Mouse (Mus musculus): ENCODE results near the gene Lnx2.

Lnx2 gene

DNA sequence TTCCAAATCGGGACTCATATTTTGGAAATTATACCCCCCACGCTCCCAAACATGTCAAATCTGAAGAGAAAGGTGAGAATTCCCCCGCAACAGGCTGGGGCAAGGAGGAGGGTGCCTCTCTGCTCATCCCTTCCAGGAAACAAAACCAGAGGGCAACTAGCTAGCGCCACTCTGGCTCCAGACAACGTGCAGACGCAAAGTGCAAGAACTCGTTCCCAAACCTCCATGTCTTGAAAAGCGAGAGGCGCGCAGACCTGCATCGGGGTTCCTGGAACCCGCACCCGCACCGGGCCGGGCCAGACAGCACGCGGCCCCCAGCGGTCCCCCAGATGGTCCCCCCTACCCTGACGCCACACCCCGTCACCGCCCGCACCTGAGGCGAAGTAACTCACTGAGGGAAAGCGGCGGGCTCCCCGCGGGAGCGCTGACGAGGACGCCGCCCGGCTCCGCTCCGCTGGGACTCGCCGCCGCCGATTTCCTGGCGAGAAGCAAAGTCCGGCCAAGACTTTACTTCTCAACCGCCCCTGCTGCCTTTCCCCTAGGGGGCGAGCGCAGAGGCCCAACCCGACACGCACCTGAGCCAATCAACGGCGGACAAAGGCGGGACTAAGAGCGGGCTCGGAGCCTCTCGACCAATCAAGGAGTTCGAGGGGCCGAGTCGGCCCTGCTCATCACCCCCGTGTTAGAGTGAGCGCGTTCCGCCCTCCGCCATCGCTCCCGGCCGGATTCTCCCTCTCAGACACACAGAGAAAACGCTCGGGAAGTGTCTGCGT is at the start of gene Lnx2:
TSS of gene Lnx2 (minus strand) at position 561 of the 773 bp plus-strand sequence.
- DNase-seq (ENCODE audit: low read depth, low spot score), result peak; percentile 98

DNA sequence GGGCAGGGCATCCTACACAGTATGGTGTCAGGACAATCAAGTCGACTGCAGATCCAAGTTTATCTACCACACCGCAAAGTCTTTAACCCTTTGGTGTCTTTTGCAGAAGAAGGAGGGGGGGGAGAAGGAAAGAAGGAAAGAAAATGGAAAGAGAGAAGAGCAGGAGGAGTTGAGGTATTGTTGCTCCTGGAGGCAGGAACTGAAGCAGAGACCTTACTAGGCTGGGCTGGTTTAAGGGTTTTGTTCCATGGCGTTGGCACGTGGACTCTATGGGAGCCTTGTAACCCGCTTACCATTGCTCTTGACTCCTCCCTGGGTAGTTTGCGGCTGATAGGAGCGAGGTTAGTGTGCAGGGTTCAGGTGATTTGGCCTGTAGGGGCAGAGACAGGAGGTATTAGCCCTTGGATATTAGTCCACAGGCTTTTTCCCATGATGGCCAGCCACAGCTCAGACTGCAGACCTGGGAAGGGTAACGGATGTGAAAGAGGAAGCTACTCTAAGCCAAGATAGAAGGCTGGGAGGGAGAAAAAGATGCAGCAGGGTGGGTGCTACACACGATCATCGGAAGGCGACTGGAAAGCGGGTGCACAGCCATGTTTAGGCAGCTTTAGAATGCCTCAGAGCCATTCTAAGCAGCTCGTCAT is 49.3 kb upstream of the Lnx2 start:
- no peak for DNase-seq (ENCODE audit: low read depth, low spot score)

DNA sequence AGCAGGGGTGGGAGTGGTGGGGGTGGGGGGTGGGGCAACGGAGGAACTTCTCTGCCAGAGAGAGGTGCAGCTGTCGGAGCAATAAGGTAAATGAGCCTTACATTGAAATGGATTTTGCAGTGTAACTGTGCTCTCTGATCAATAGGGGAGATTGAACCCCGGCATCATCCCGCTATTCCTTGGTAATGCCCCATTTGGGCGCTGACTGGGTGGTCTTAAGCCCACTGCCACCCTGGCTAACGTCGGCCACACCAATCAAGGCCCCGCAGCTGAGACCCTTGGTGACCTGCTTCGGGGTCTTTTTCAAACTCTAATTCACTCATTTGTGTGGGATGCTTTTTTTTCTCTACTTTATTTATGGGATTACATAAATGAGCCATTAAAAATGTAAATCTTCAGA is 48.4 kb upstream of the Lnx2 start:
- no peak for DNase-seq (ENCODE audit: low read depth, low spot score)

DNA sequence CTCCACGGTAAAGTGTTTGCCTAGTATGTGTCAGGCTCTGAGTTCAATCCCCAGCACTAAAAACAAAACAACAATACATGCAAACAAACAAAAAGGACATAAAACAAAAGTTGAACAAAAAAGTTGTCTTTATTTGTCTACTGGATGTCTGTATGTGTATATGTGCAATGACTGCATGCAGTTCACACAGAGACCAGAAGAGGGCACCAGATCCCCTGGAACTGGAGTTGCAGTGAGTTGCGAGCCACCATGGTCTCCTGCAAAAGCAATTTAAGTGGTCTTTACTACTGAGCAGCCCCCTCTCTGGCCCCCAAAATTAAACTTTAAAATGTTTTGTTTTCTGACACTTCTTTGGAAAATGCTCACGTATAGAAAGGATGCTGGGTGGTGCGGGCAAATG is 44.8 kb upstream of the Lnx2 start:
- DNase-seq (ENCODE audit: low read depth, low spot score), result no peak

DNA sequence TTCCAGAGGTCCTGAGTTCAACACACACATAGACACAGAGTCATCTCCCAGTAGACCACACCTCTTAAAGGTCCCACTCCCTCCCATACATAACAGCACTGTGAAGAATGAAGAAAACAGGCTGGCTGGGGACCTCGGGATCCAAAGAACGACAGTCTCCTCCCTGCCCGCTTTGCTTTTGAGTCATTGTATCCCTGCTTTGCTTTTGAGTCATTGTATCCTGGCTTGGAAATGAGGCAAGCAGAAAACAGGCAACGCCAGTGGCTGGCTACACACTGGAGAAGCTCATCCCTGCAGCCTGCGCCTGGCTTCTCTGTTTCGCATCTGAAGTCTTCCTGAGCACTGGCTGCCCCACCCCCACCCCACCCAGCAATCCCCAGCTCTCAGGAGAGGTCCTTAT is 40.6 kb upstream of the Lnx2 start:
- DNase-seq (ENCODE audit: low read depth, low spot score), result no peak

DNA sequence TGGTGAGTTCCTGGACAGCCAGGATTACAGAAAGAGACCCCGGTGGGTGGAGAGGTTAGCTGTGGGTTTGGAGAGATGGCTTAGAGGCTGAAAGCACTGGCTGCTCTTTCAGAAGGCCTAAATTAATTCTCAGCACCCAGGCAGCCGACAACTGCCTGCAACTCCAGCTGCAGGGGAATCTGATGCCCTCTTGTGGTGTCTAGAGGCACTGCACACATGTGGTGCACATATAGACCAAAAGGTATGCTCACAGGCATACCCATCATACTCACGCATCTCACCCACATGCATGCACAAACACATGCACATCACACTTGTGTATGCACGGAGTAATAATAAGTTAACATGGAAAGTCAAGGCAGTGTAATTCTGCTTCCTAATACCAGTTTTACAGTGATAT is 39.2 kb upstream of the Lnx2 start:
- DNase-seq (ENCODE audit: low read depth, low spot score), result no peak

DNA sequence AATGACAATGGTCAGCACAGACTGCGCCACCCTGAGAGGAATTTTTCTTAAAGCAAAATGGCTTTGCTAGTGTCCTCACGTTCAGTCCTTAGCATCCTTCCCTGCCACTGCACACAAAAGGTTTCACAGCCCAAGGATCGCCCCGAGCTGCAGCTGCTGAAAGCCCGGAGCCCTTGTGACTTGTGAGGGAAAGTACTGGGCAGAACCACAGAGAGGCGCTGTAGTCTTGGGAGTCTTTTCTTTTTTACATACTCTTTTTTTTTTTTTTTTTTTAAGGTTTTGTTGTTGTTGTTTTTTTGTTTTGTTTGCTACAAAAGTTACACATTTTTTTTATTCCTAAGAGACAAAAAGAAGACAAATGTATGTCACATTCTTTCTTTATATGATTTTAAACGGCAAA is 38.4 kb upstream of the Lnx2 start:
- no peak for DNase-seq (ENCODE audit: low read depth, low spot score)

DNA sequence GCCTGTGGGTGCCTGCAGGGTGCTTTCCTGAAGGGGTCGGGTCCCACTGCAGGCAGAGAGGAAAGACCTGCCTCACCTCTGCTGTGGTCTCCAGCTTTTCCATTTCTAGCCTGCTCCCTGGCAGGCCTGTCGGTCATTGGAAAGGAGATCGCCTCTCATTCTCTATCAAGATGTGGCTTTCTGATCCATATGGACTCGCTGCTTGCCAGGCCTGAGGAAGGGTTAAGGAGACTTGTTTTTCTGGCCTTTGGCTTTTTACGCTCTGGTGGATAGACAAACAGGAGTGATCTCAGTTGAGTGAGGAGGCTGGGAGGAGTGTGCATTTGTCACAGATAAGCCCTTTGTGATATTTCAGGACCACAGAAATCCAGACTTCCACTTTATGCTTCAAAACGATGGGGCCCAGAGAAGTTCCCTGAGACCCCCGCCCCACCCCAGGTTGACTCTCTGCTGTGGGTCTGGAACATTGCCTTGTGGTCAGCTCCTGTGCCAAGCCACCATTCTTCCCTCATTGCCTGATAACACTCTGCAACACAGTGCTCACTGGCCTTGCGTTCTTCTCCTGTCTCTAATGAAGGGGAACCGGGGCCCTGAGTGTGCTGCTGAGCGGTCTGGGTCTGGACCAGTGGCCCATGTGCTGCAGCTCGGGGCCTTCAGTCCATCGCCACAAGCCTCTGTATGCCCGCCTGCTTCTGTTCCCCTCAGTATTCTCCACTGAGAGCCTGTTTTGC is 32.6 kb upstream of the Lnx2 start:
- DNase-seq (ENCODE audit: low read depth, low spot score), result no peak

DNA sequence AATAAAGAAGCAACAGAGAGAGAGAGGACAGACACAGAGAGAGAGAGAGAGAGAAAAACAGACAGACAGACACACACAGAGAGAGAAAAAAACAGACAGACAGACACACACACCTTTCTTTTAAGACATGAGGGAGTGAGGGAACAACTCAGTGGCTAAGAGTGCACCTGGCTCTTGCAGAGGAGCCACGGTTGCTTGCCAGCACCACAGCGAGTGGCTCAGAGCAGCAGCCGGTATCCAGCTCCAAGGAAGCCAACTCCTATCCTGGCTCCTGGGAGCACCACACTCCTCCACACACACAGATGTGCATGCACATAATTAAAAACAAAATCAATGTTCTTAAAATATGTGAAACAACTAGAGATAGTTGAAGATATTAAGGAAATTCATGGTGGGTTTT is 30.9 kb upstream of the Lnx2 start:
- no peak for DNase-seq (ENCODE audit: low read depth, low spot score)

DNA sequence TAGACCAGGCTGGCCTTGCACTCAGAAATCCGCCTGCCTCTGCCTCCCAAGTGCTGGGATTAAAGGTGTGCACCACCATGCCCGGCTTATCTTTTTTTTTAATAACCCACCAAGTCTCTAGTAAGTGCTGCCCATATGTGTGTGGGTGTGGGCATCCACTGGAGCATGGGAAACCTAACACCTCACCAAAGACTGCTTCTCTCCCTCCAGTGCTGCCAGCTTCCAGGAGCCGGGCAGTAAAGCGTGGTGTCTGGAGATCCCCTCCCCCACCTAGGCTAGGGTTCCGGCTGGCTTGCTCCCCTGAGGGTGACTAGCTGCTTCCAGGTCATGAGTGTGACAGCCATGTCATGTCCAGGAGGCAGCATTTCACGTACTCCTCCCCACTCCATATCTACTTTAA is 25.9 kb upstream of the Lnx2 start:
- no peak for DNase-seq (ENCODE audit: low read depth, low spot score)

DNA sequence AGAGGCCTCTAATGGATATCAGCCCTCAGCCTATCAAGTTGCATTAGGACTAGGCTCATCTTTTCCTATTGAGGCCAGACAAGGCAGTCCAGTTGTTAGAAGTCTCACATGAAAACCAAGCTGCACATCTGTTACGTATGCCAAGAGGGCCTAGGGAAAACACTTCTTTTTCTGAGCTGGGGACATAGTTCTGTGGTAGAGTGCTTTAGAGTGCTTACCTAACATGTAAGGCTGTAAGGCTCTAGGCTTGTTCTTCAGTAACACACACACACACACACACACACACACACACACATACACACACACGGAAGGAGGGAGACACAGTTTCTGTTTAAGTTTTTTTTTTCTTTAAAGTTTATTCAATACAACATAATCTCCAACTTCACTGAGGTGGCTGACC is 23.8 kb upstream of the Lnx2 start:
- DNase-seq (ENCODE audit: low read depth, low spot score), result no peak

DNA sequence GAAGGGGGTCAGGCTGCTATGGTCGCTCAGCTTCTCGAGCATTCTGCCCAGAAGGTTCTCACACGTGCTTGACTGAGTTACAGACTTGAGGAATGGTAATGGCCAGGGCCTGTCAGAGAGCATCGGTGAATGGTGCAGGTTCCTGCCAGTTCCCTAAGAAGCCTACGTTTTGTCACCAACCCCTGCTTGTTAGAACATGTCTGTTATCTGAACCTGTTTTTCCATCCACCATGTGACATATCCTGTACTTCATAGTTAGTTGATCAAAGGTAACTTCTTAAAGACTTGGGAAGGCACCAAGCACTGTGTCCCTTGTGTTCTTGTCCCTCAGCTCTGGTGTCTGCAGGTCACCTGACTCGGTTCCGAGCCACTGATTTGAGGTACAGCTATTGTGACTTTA is 22.3 kb upstream of the Lnx2 start:
- no peak for DNase-seq (ENCODE audit: low read depth, low spot score)

DNA sequence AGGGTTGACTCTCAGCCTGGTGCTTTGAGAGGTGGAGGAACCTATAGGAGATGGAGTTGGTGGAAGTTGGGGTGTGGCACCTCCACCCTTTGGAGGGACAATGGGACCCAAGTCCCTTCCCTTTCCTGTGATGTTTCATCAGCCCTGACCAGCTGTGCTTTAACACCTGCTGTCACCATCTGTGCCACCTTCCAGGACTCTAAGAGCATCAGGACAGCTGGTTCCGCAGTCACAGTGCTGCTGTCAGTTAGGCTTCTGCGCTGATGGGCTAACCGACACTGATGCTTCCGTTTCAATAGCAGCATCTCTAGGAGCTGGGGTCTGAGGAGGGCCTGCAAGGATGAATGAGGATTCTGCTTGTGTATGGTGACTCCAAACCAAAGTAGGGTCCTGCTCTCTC is 20.2 kb upstream of the Lnx2 start:
- DNase-seq (ENCODE audit: low read depth, low spot score), result no peak

DNA sequence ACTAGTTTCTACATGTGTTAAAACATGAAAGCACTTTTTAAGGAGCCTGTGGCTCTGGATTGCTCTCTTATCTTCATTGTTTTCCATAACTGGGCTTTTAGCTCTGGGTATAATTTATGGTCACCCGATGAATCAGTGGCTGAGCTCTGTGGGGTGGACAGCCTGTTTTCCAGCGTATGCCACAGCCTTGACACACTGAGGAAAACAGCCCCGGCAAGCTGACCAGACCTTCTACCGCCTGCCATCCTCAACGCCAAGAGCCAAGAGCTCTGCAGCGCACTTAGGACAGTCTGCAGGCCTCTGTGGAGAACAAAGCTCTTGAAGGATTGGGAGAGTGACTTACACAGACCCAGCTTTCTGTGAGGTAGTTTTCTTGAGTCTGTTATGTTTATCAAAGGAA is 17.9 kb upstream of the Lnx2 start:
- DNase-seq (ENCODE audit: low read depth, low spot score), result no peak

DNA sequence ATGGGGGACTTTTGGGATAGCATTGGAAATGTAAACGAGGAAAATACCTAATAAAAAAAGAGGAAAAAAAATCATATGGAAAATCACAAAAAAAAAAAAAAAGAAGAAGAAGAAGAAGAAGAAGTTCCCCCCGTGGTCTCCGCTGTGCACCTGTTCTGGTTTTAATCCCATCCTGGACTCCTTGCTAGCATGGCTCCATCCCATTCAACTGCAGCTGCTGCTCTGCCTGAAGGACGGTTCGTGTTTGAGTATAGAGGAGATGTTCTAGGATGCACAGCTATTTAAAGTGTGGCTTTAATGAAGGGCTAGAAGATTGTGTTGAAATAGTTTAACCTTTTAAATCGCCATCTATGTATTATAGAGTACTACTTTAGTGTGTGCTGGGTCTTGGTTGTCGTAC is 16.1 kb upstream of the Lnx2 start:
- no peak for DNase-seq (ENCODE audit: low read depth, low spot score)

DNA sequence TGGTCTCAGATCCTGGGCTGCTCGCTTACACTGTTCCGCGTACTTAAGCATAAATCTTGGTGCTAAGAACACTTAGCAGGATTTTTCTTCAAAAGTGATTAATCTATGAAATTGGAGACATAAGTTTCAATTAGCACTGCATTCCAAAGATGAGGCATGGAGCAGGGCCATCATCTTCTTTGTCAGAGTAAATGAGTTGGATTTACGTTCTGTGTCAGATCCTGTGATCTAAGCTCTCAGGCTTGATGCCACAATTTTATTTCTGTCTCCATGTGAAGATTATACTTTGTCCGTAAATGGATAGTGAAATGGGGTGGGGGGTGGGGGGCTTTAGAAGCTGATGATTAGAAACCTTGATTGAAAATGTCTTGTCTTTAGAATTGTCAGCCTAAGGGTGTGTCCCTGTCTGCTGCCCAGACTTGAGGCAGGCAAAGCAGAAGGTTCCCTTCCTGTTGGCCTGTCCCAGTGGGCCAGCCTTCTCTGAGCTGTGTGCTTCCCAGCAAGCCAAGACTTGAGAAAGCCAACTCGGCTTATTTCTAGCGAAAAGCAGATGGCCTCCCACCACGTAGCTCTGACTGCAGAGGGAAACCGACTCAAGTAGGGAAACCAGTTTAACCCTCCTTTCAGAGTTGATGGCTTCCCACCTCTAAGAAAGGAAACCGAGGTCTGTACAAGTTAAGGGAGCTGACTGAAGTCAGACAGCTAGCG is 14.0 kb upstream of the Lnx2 start:
- DNase-seq (ENCODE audit: low read depth, low spot score), result no peak

DNA sequence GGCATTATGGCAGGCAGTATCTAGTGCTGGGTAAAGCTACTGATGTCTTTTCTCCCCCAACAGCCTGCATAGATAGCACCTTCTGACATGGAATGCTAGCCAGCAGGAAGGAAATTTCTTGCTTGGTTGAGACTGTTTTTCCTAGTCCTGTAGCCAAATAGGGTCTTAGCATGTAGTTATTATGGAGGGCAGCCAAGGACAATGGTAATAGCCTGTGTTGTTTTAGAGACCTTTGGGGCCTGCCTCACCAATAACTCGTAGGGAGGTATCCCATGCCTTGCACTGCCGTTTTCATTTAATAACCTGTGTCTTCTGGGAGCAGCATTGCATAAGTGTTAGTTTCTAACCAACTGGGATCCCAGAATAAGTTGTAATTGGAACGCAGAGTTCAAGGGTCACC is 13.4 kb upstream of the Lnx2 start:
- no peak for DNase-seq (ENCODE audit: low read depth, low spot score)

DNA sequence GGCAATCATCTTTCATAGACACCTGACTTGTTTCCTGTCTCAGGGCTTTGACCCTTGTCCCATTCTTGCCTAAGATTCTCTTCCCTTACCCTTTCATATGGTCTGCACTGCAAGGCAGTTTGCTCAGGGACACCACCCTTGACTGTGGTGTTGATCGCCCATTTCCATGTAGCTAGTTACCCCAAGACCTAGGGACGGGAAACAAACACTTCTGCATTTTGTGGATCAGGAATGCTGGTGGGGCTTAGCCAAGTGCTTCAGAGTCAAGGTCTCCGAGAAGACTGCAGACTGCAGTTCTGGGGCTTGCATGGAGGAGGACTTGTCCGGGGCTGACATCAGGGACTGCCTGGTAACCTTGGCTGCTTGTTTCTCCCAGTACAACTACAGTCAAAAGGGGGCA is 10.4 kb upstream of the Lnx2 start:
- no peak for DNase-seq (ENCODE audit: low read depth, low spot score)

DNA sequence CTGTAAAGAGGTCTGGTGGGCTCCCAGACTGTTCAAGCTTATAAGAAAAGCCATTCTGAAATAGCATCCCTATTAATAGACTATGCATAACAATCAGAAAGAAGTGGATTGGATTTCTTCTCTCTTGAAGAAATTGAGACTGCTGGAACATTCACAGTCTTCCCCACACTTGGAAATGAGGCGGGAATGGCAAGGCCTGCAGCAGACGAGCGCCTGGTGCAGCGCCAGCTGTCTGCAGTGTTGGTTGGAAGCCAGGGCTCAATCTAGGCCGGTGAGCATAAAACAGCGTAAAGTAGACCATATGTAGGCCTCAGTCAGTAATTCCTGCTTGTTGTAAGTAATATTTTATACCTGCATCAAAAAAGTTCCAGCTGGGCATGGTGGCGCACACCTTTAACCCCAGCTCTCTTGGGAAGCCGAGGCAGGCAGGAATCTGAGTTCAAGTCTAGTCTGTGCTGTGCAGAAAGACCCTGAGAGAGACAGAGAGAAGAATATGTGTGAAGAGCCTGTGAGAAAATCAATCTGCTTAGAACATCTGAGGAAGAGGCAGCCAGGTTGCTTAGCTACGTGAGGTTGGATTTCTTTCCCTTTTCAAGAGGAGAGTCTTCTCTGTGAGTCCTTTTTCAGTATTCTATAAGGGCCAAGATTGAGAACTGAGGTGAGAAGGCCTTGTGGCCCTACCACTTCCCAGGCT is 9.0 kb upstream of the Lnx2 start:
- no peak for DNase-seq (ENCODE audit: low read depth, low spot score)

DNA sequence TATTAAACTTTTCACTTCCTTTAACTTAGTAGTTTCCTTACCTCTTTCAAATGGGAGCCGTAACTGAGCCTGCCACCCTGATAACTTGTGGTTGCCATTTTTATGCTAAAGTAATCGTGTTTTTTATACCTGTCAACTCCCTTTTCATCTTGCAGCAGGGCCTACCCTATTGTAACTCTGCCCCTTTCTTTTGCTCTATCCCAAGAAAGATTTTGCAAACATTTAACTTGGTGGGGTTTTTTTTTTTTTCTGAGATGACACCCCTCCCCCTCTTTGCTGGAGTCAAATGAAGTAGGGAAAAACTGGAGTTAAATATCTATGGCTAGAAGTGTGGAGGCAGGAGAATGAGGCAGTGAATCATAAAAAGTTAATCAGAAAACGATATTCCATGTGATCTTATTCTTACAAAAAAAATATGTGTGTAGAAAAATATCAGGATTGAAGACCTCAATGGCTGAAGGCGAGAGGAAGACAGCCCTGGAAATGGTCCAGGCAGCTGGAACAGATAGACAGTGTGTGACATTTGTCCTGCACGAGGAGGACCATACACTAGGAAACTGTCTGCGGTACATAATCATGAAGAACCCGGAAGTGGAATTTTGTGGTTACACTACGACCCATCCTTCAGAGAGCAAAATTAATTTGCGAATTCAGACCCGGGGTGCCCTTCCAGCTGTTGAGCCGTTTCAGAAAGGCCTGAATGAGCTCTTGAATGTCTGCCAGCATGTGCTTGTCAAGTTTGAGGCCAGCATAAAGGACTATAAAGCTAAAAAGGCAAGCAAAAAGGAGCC is 1.9 kb upstream of the Lnx2 start:
- no peak for DNase-seq (ENCODE audit: low read depth, low spot score)

Data from mesoderm, embryonic 11.5 days (tissue).